Mouse (Mus musculus) myocyte (in vitro differentiated cells): ENCODE measurements around the gene Nol4l. TPM values are rescaled to one million over a fixed set of nuclear protein-coding genes. Genes with fewer than 3 reads are reported as not detected.
A peak's percentile ranks its signal among the peaks of the same experiment; 100 is the strongest.

Experiments used
- H3K27me3 ChIP-seq: one replicate; pipeline ENCODE4 v1.6.1; 2011; ENCODE audit not compliant: control insufficient read depth, insufficient read depth, insufficient read length
- H3K36me3 ChIP-seq: one replicate; pipeline ENCODE4 v1.6.1; 2011; ENCODE audit not compliant: control insufficient read depth, insufficient read depth
- H3K4me2 ChIP-seq: one replicate; pipeline ENCODE4 v1.6.1; 2011; ENCODE audit warnings: low read depth, control low read depth
- H3K4me3 ChIP-seq: one replicate; pipeline ENCODE4 v1.5.1; 2011; ENCODE audit warnings: mild to moderate bottlenecking, control low read depth, moderate library complexity
- H3K79me2 ChIP-seq: one replicate; pipeline ENCODE4 v1.6.1; 2011; ENCODE audit not compliant: control insufficient read depth, insufficient read depth
- H3ac ChIP-seq: one replicate; pipeline ENCODE4 v1.6.1; 2011; ENCODE audit not compliant: control insufficient read depth, insufficient read length
- CEBPB ChIP-seq: IDR thresholded peaks from 2 replicates; pipeline ENCODE4 v1.6.1; 2011; ENCODE audit warnings: mild to moderate bottlenecking, moderate library complexity; ENCODE audit not compliant: poor library complexity, insufficient read depth, severe bottlenecking
- E2F4 ChIP-seq: IDR thresholded peaks from one replicate; pipeline ENCODE4 v1.6.1; 2011; ENCODE audit warnings: mild to moderate bottlenecking, control low read depth, moderate library complexity; ENCODE audit not compliant: insufficient read depth
- MAX ChIP-seq: IDR thresholded peaks from one replicate; pipeline ENCODE4 v1.6.1; 2011; ENCODE audit warnings: low read depth, mild to moderate bottlenecking, control low read depth
- MYOD1 ChIP-seq, 3 experiments: IDR thresholded peaks; one replicate each; pipeline ENCODE4 v1.6.1; 2011; ENCODE audit warnings: control low read depth in 2 of 3, low read depth in 2 of 3, mild to moderate bottlenecking in 2 of 3, moderate library complexity in 1 of 3; ENCODE audit not compliant: insufficient read length in 2 of 3, control insufficient read depth in 1 of 3
- MYOG ChIP-seq, 3 experiments: IDR thresholded peaks; one replicate each; pipeline ENCODE4 v1.6.1; 2011; ENCODE audit warnings: control low read depth in 2 of 3, low read depth in 2 of 3, mild to moderate bottlenecking in 2 of 3; ENCODE audit not compliant: insufficient read length in 2 of 3, control insufficient read depth in 1 of 3, insufficient read depth in 1 of 3
- POLR2A ChIP-seq: IDR thresholded peaks from one replicate; pipeline ENCODE4 v1.6.1; 2011; ENCODE audit warnings: low read depth, mild to moderate bottlenecking, control low read depth, moderate library complexity; ENCODE audit not compliant: insufficient read length
- POLR2AphosphoS2 ChIP-seq: IDR thresholded peaks from one replicate; pipeline ENCODE4 v1.6.1; 2011; ENCODE audit warnings: low read depth, control low read depth; ENCODE audit not compliant: insufficient read length
- REST ChIP-seq: IDR thresholded peaks from one replicate; pipeline ENCODE4 v1.6.1; 2011; ENCODE audit warnings: mild to moderate bottlenecking, control low read depth, moderate library complexity; ENCODE audit not compliant: insufficient read depth, insufficient read length
- SRF ChIP-seq: IDR thresholded peaks from one replicate; pipeline ENCODE4 v1.6.1; 2011; ENCODE audit warnings: low read depth; ENCODE audit not compliant: control insufficient read depth, insufficient read length
- TCF12 ChIP-seq: IDR thresholded peaks from one replicate; pipeline ENCODE4 v1.6.1; 2011; ENCODE audit warnings: mild to moderate bottlenecking, control low read depth; ENCODE audit not compliant: poor library complexity, insufficient read depth, severe bottlenecking
- TCF3 ChIP-seq: IDR thresholded peaks from one replicate; pipeline ENCODE4 v1.6.1; 2011; ENCODE audit warnings: low read depth, control low read depth; ENCODE audit not compliant: insufficient read length
- USF1 ChIP-seq: IDR thresholded peaks from one replicate; pipeline ENCODE4 v1.6.1; 2011; ENCODE audit warnings: low read depth, mild to moderate bottlenecking, control low read depth, moderate library complexity
- polyA plus RNA-seq: library from polyadenylated mRNA; unstranded; fragments of >200 nt; fragmentation: generic; extraction: Trizol; gene quantifications from one replicate; pipeline ENCODE4 v1.2.1, GENCODE M21; 2012; ENCODE audit warnings: missing spikeins

Nol4l gene
- polyA plus RNA-seq, 1 experiment, result 0.44 TPM

- Histone ChIP-seq H3K27me3 (no peaks in the 10 kb centered on the region), H3K4me2 (no peak overlapping the region), H3K36me3 (no peaks in the 10 kb centered on the region), H3K4me3 (no peak overlapping the region), H3K79me2 (no peaks in the 10 kb centered on the region), H3ac (no peak overlapping the region)
- TF ChIP-seq POLR2AphosphoS2 (peak; percentile 42), USF1 (no peak)
Measured at GRCm38 (mm10) chr2:153411557-153411956, 118.2 kb downstream of the Nol4l start.

- TF ChIP-seq POLR2AphosphoS2, result peak; percentile 19
- no peak for TF ChIP-seq REST
- no peak for TF ChIP-seq MYOG (IDR thresholded peaks at IDR 0.05; ENCODE audit: control insufficient read depth in 1 of 3, insufficient read depth in 1 of 3, insufficient read length in 2 of 3, low read depth in 2 of 3)
- TF ChIP-seq E2F4, result no peak
- TF ChIP-seq MYOD1 (IDR thresholded peaks at IDR 0.05; ENCODE audit: control insufficient read depth in 1 of 3, insufficient read length in 2 of 3, low read depth in 2 of 3), result no peak
- no peak for TF ChIP-seq MAX
- TF ChIP-seq TCF12, result no peak
- TF ChIP-seq CEBPB, result no peak
- H3K27me3 ChIP-seq, result no peaks in the 10 kb centered on the region
- no peaks in the 10 kb centered on the region for H3K79me2 ChIP-seq
- H3ac ChIP-seq, result no peak overlapping the region
- H3K4me3 ChIP-seq, result no peak overlapping the region
- no peaks in the 10 kb centered on the region for H3K36me3 ChIP-seq
- no peak overlapping the region for H3K4me2 ChIP-seq
Measured at GRCm38 (mm10) chr2:153408971-153409370, 120.8 kb downstream of the Nol4l start.

GRCm38 (mm10) chr2:153406882-153407281 is 122.9 kb downstream of the Nol4l start:
- TF ChIP-seq POLR2AphosphoS2 (peak; percentile 51), SRF (no peak)
- H3ac ChIP-seq, result no peak overlapping the region
- no peak overlapping the region for H3K4me2 ChIP-seq
- H3K79me2 ChIP-seq, result no peaks in the 10 kb centered on the region
- H3K36me3 ChIP-seq, result no peaks in the 10 kb centered on the region
- H3K27me3 ChIP-seq, result no peaks in the 10 kb centered on the region
- H3K4me3 ChIP-seq, result no peak overlapping the region

GRCm38 (mm10) chr2:153404882-153405281 is 124.9 kb downstream of the Nol4l start:
- no peak overlapping the region for H3K4me2 ChIP-seq
- H3K4me3 ChIP-seq, result no peak overlapping the region
- TF ChIP-seq TCF3, result no peak
- peak; percentile 49 for TF ChIP-seq POLR2AphosphoS2
- no peaks in the 10 kb centered on the region for H3K79me2 ChIP-seq
- H3K36me3 ChIP-seq, result peaks cover 10% of the 10 kb centered on the region
- H3ac ChIP-seq, result no peak overlapping the region
- H3K27me3 ChIP-seq, result no peaks in the 10 kb centered on the region

- no peak overlapping the region for H3K4me3 ChIP-seq
- no peaks in the 10 kb centered on the region for H3K27me3 ChIP-seq
- no peak overlapping the region for H3K4me2 ChIP-seq
- H3K36me3 ChIP-seq, result peaks cover 18% of the 10 kb centered on the region
- TF ChIP-seq POLR2AphosphoS2 (peak; percentile 23), TCF3 (no peak)
- no peaks in the 10 kb centered on the region for H3K79me2 ChIP-seq
- H3ac ChIP-seq, result no peak overlapping the region
Measured at GRCm38 (mm10) chr2:153404062-153404461, 125.7 kb downstream of the Nol4l start.

- Histone ChIP-seq H3K36me3 (peaks cover 66% of the 10 kb centered on the region), H3K27me3 (no peaks in the 10 kb centered on the region), H3ac (no peak overlapping the region), H3K79me2 (no peaks in the 10 kb centered on the region), H3K4me3 (no peak overlapping the region), H3K4me2 (no peak overlapping the region)
- TF ChIP-seq CEBPB (no peak), MYOG (IDR thresholded peaks at IDR 0.05; ENCODE audit: control insufficient read depth in 1 of 3, insufficient read depth in 1 of 3, insufficient read length in 2 of 3, low read depth in 2 of 3) (no peak), E2F4 (no peak), TCF12 (no peak), POLR2AphosphoS2 (no peak), USF1 (no peak), POLR2A (no peak), SRF (no peak), MYOD1 (IDR thresholded peaks at IDR 0.05; ENCODE audit: control insufficient read depth in 1 of 3, insufficient read length in 2 of 3, low read depth in 2 of 3) (no peak), REST (no peak), MAX (no peak), TCF3 (no peak)
Measured at GRCm38 (mm10) chr2:153399166-153399565, 130.6 kb downstream of the Nol4l start.
